Mouse (Mus musculus) small intestine, adult 10 weeks (tissue): ENCODE data around the gene Prnd. TPM values are rescaled to one million over a fixed set of nuclear protein-coding genes. Genes with fewer than 3 reads are reported as not detected.

Experiments used
- polyA plus RNA-seq: library from polyadenylated mRNA; stranded (reverse); fragments of 350-450 nt; fragmentation: Illumina TruSeq; extraction: RNeasy Lipid Tissue Mini Kit (QIAGEN cat#74804); gene quantifications from one replicate; pipeline ENCODE4 v1.2.3, GENCODE M21; 2014; ENCODE audit warnings: low replicate concordance

Gene Prnd
- polyA plus RNA-seq, result 1.1 TPM

GRCm38 (mm10) chr2:131950598-131951095, at the start of gene Prnd:
Gene Prnd, plus strand, starts transcription at chr2:131950861.

GRCm38 (mm10) chr2:131909683-131910572, 40.7 kb upstream of the Prnd start, which contains the start of the genes Prnp and Prn:
Gene Prnp, plus strand, starts transcription at chr2:131909928.
Gene Prn, plus strand, starts transcription at chr2:131909957.

Other genes starting within 250 kb of the Prnd start
- not detected for gene Erv3, start 91.1 kb upstream of the Prnd start, polyA plus RNA-seq
- 28.9 TPM for gene Prnp, start 40.9 kb upstream of the Prnd start, polyA plus RNA-seq
- not detected for gene Prn, start 40.9 kb upstream of the Prnd start, polyA plus RNA-seq
- 2.5 TPM for gene Rassf2, start 79.4 kb downstream of the Prnd start, polyA plus RNA-seq
- 64.7 TPM for gene Slc23a2, start 194.2 kb downstream of the Prnd start, polyA plus RNA-seq